Mouse (Mus musculus) embryonic facial prominence, embryonic 12.5 days (tissue): ENCODE results near the gene Bik. TPM values are rescaled to one million over a fixed set of nuclear protein-coding genes. Genes with fewer than 3 reads are reported as not detected.

Experiments used
- ATAC-seq: fragments of 200-750 bp; cut with Nextera tagmentation; 2 replicates; pipeline ENCODE4 v1.8.0; 2017; ENCODE audit not compliant: insufficient number of reproducible peaks, insufficient read depth, low FRiP score, low TSS enrichment
- H3K27ac ChIP-seq: fragments of 300-500 bp; sonication (generic); 2 replicates; pipeline ENCODE4 v1.5.1; 2016; ENCODE audit warnings: mild to moderate bottlenecking
- H3K27me3 ChIP-seq: fragments of 300-500 bp; sonication (generic); 2 replicates; pipeline ENCODE4 v1.6.1; 2016; ENCODE audit warnings: mild to moderate bottlenecking, moderate library complexity
- H3K36me3 ChIP-seq: fragments of 300-500 bp; sonication (generic); 2 replicates; pipeline ENCODE4 v1.6.1; 2016; ENCODE audit warnings: mild to moderate bottlenecking
- H3K4me1 ChIP-seq: fragments of 300-500 bp; sonication (generic); 2 replicates; pipeline ENCODE4 v1.6.1; 2016
- H3K4me2 ChIP-seq: fragments of 300-500 bp; sonication (generic); replicated peaks from 2 replicates; pipeline ENCODE4 v1.6.1; 2016; ENCODE audit warnings: mild to moderate bottlenecking, moderate library complexity
- H3K4me3 ChIP-seq: fragments of 300-500 bp; sonication (generic); 2 replicates; pipeline ENCODE4 v1.5.1; 2016; ENCODE audit warnings: mild to moderate bottlenecking
- H3K9ac ChIP-seq: fragments of 300-500 bp; sonication (generic); 2 replicates; pipeline ENCODE4 v1.6.1; 2016; ENCODE audit warnings: mild to moderate bottlenecking, moderate library complexity
- H3K9me3 ChIP-seq: fragments of 300-500 bp; sonication (generic); 2 replicates; pipeline ENCODE4 v1.6.1; 2016; ENCODE audit warnings: mild to moderate bottlenecking, moderate library complexity
- WGBS: fragments of 180-500 bp; shearing (Covaris S2); methylation state at CpG from one replicate; pipeline ENCODE4 v1.1.7; 2016; 5-methylcytosine and 5-hydroxymethylcytosine counted together
- polyA plus RNA-seq: library from polyadenylated mRNA; unstranded; fragments of >200 nt; fragmentation: Nextera tagmentation; extraction: Ambion mirVana; gene quantifications from 2 replicates; pipeline ENCODE4 v1.2.1, GENCODE M21; 2016

The Bik gene
- polyA plus RNA-seq: 3.4 TPM in 2 replicates

- Histone ChIP-seq H3K27ac (no peak within 1 kb of the TSS), H3K9me3 (no peaks in the 10 kb centered on the region), H3K4me3 (peak within 1 kb of the TSS; percentile 45), H3K36me3 (no peaks in the 10 kb centered on the region), H3K27me3 (peaks cover 54% of the 10 kb centered on the region), H3K4me1 (peaks cover 19% of the 10 kb centered on the region), H3K9ac (peak within 1 kb of the TSS; percentile 41), H3K4me2 (peak within 1 kb of the TSS; percentile 88)
- 0 out of 2 replicates have a peak, but pooled peaks have one; percentile 59 for ATAC-seq
- under 1% methylated on average over 45 of the region's 45 CpGs for WGBS
Measured at GRCm38 (mm10) chr15:83526424-83527091, at the start of gene Bik. Gene Bik (plus strand): TSS chr15:83526862.

GRCm38 (mm10) chr15:83478096-83478495 lies 48.6 kb upstream of the Bik start:
- no peak overlapping the region for H3K9ac ChIP-seq
- H3K4me3 ChIP-seq: no peak overlapping the region
- peaks cover 11% of the 10 kb centered on the region; the same call in 1 of the 2 replicates for H3K4me1 ChIP-seq
- H3K27ac ChIP-seq: no peak overlapping the region
- no peak for ATAC-seq
- no peak overlapping the region for H3K4me2 ChIP-seq
- no peaks in the 10 kb centered on the region for H3K36me3 ChIP-seq
- no peaks in the 10 kb centered on the region for H3K27me3 ChIP-seq
- 59% methylated on average over 3 of the region's 3 CpGs for WGBS
- H3K9me3 ChIP-seq: no peaks in the 10 kb centered on the region

GRCm38 (mm10) chr15:83479818-83480217 lies 46.8 kb upstream of the Bik start:
- no peak overlapping the region for H3K27ac ChIP-seq
- H3K4me1 ChIP-seq: peaks cover under 1% of the 10 kb centered on the region; the same call in 1 of the 2 replicates
- ATAC-seq: no peak
- H3K36me3 ChIP-seq: 0 out of 2 replicates have a peak, but pooled peaks cover 7% of the 10 kb centered on the region
- WGBS: 88% methylated on average over 4 of the region's 4 CpGs
- no peaks in the 10 kb centered on the region for H3K9me3 ChIP-seq
- H3K9ac ChIP-seq: no peak overlapping the region
- no peak overlapping the region for H3K4me2 ChIP-seq
- no peaks in the 10 kb centered on the region for H3K27me3 ChIP-seq
- H3K4me3 ChIP-seq: no peak overlapping the region

GRCm38 (mm10) chr15:83481236-83481780 lies 45.4 kb upstream of the Bik start:
- no peak overlapping the region for H3K27ac ChIP-seq
- no peak overlapping the region for H3K9ac ChIP-seq
- ATAC-seq: no peak
- no peak overlapping the region for H3K4me2 ChIP-seq
- no peaks in the 10 kb centered on the region for H3K27me3 ChIP-seq
- peaks cover 7% of the 10 kb centered on the region for H3K36me3 ChIP-seq
- 66% methylated on average over 10 of the region's 10 CpGs for WGBS
- H3K9me3 ChIP-seq: no peaks in the 10 kb centered on the region
- H3K4me1 ChIP-seq: no peaks in the 10 kb centered on the region
- no peak overlapping the region for H3K4me3 ChIP-seq

- H3K27me3 ChIP-seq: no peaks in the 10 kb centered on the region
- ATAC-seq: no peak
- WGBS: 78% methylated on average over 8 of the region's 8 CpGs
Measured at GRCm38 (mm10) chr15:83482645-83483224, 43.9 kb upstream of the Bik start.

GRCm38 (mm10) chr15:83483482-83483881 lies 43.2 kb upstream of the Bik start:
- peaks cover 12% of the 10 kb centered on the region for H3K36me3 ChIP-seq
- H3K27ac ChIP-seq: no peak overlapping the region
- no peaks in the 10 kb centered on the region for H3K27me3 ChIP-seq
- no peaks in the 10 kb centered on the region for H3K4me1 ChIP-seq
- no peaks in the 10 kb centered on the region for H3K9me3 ChIP-seq
- no peak overlapping the region for H3K4me3 ChIP-seq
- no peak overlapping the region for H3K4me2 ChIP-seq
- H3K9ac ChIP-seq: no peak overlapping the region
- WGBS: 50% methylated on average over 2 of the region's 2 CpGs
- no peak for ATAC-seq

More at GRCm38 (mm10) chr15:83482645-83483224, 43.9 kb upstream of the Bik start:
- Histone ChIP-seq H3K9me3 (no peaks in the 10 kb centered on the region), H3K4me3 (no peak overlapping the region), H3K36me3 (peaks cover 11% of the 10 kb centered on the region), H3K27ac (no peak overlapping the region), H3K4me1 (no peaks in the 10 kb centered on the region), H3K4me2 (no peak overlapping the region), H3K9ac (no peak overlapping the region)

GRCm38 (mm10) chr15:83484311-83484710 lies 42.4 kb upstream of the Bik start:
- Histone ChIP-seq H3K4me3 (no peak overlapping the region), H3K4me2 (no peak overlapping the region)
- ATAC-seq: no peak

GRCm38 (mm10) chr15:83487477-83488115 lies 39.1 kb upstream of the Bik start:
- no peaks in the 10 kb centered on the region for H3K9me3 ChIP-seq
- no peak overlapping the region for H3K4me3 ChIP-seq
- no peaks in the 10 kb centered on the region for H3K4me1 ChIP-seq
- H3K27me3 ChIP-seq: no peaks in the 10 kb centered on the region
- peaks cover 31% of the 10 kb centered on the region for H3K36me3 ChIP-seq
- 65% methylated on average over 9 of the region's 9 CpGs for WGBS
- no peak overlapping the region for H3K9ac ChIP-seq
- no peak overlapping the region for H3K4me2 ChIP-seq
- ATAC-seq: no peak
- H3K27ac ChIP-seq: no peak overlapping the region

More at GRCm38 (mm10) chr15:83484311-83484710, 42.4 kb upstream of the Bik start:
- no peak overlapping the region for H3K9ac ChIP-seq
- no peak overlapping the region for H3K27ac ChIP-seq
- H3K36me3 ChIP-seq: peaks cover 12% of the 10 kb centered on the region
- no peaks in the 10 kb centered on the region for H3K4me1 ChIP-seq
- no peaks in the 10 kb centered on the region for H3K9me3 ChIP-seq
- 87% methylated on average over 10 of the region's 10 CpGs for WGBS
- H3K27me3 ChIP-seq: no peaks in the 10 kb centered on the region

- no peak overlapping the region for H3K27ac ChIP-seq
- ATAC-seq: no peak
- H3K9me3 ChIP-seq: no peaks in the 10 kb centered on the region
- WGBS: 91% methylated on average over 20 of the region's 20 CpGs
- H3K9ac ChIP-seq: no peak overlapping the region
- no peaks in the 10 kb centered on the region for H3K4me1 ChIP-seq
- no peak overlapping the region for H3K4me2 ChIP-seq
- H3K4me3 ChIP-seq: no peak overlapping the region
- H3K27me3 ChIP-seq: no peaks in the 10 kb centered on the region
- H3K36me3 ChIP-seq: peaks cover 31% of the 10 kb centered on the region
Measured at GRCm38 (mm10) chr15:83489471-83489870, 37.2 kb upstream of the Bik start.

- Histone ChIP-seq H3K4me3 (no peak overlapping the region), H3K4me2 (no peak overlapping the region), H3K27ac (no peak overlapping the region), H3K4me1 (no peaks in the 10 kb centered on the region), H3K9ac (no peak overlapping the region), H3K9me3 (no peaks in the 10 kb centered on the region), H3K36me3 (peaks cover 49% of the 10 kb centered on the region), H3K27me3 (no peaks in the 10 kb centered on the region)
- 83% methylated on average over 5 of the region's 5 CpGs for WGBS
- ATAC-seq: no peak
Measured at GRCm38 (mm10) chr15:83491891-83492290, 34.8 kb upstream of the Bik start.

- H3K27me3 ChIP-seq: no peaks in the 10 kb centered on the region
- no peak overlapping the region for H3K27ac ChIP-seq
- H3K4me3 ChIP-seq: no peak overlapping the region
- H3K4me1 ChIP-seq: no peaks in the 10 kb centered on the region
- no peak overlapping the region for H3K9ac ChIP-seq
- ATAC-seq: no peak
- H3K4me2 ChIP-seq: no peak overlapping the region
- 87% methylated on average over 7 of the region's 7 CpGs for WGBS
- no peaks in the 10 kb centered on the region for H3K9me3 ChIP-seq
- peaks cover 57% of the 10 kb centered on the region for H3K36me3 ChIP-seq
Measured at GRCm38 (mm10) chr15:83493856-83494571, 32.6 kb upstream of the Bik start.
